Mouse (Mus musculus): Measurements from ENCODE around the gene Olfr993.

- TF ChIP-seq EP300 (IDR thresholded peaks at IDR 0.05; ENCODE audit: low read depth) (no peak), CTCF (IDR thresholded peaks at IDR 0.05; ENCODE audit: low read depth) (no peak)
Observed at GRCm38 (mm10) chr2:85436351-85436750, 21.7 kb upstream of the Olfr993 start, which contains the start of gene Olfr994.
